Mouse (Mus musculus) midbrain, embryonic 16.5 days (tissue): Measurements from ENCODE around the gene Olfr1270. TPM values are rescaled to one million over a fixed set of nuclear protein-coding genes. Genes with fewer than 3 reads are reported as not detected.

Source experiments
- polyA plus RNA-seq: library from polyadenylated mRNA; unstranded; fragments of >200 nt; fragmentation: Nextera tagmentation; extraction: Ambion mirVana; gene quantifications from 2 replicates; pipeline ENCODE4 v1.2.1, GENCODE M21; 2015

Gene Olfr1270
- polyA plus RNA-seq, 1 experiment from 2014 or later = not detected

Other genes starting within 250 kb of the Olfr1270 start
- gene Olfr1258, start 225.8 kb downstream of the Olfr1270 start, polyA plus RNA-seq = not detected in 2 replicates
- not detected in 2 replicates for gene Olfr1259, start 204.4 kb downstream of the Olfr1270 start, polyA plus RNA-seq
- not detected in 2 replicates for gene Olfr1260, start 178.8 kb downstream of the Olfr1270 start, polyA plus RNA-seq
- not detected in 2 replicates for gene Olfr1261, start 161.9 kb downstream of the Olfr1270 start, polyA plus RNA-seq
- gene Olfr1262, start 152.9 kb downstream of the Olfr1270 start, polyA plus RNA-seq = not detected in 2 replicates
- not detected in 2 replicates for gene Olfr1263, start 141.0 kb downstream of the Olfr1270 start, polyA plus RNA-seq
- not detected in 2 replicates for gene Olfr1264, start 127.5 kb downstream of the Olfr1270 start, polyA plus RNA-seq
- not detected in 2 replicates for gene Olfr1265, start 117.8 kb downstream of the Olfr1270 start, polyA plus RNA-seq
- gene Olfr140, start 89.5 kb downstream of the Olfr1270 start, polyA plus RNA-seq = not detected in 2 replicates
- gene Olfr1269, start 31.7 kb downstream of the Olfr1270 start, polyA plus RNA-seq = not detected in 2 replicates
- gene Olfr32, start 10.8 kb downstream of the Olfr1270 start, polyA plus RNA-seq = not detected in 2 replicates
- not detected in 2 replicates for gene Olfr1506, start 71.4 kb upstream of the Olfr1270 start, polyA plus RNA-seq
- gene Olfr142, start 104.5 kb upstream of the Olfr1270 start, polyA plus RNA-seq = not detected in 2 replicates
- gene Olfr1271, start 117.9 kb upstream of the Olfr1270 start, polyA plus RNA-seq = not detected in 2 replicates
- not detected in 2 replicates for gene Olfr1272, start 139.8 kb upstream of the Olfr1270 start, polyA plus RNA-seq
- gene Gm13769, start 169.1 kb upstream of the Olfr1270 start, polyA plus RNA-seq = 0.08 TPM in 1 of 2 replicates, not detected in the other
- gene Olfr1274-ps, start 245.6 kb upstream of the Olfr1270 start, polyA plus RNA-seq = not detected in 2 replicates